Mouse (Mus musculus): ENCODE results near the gene Hmga2. TPM values are rescaled to one million over a fixed set of nuclear protein-coding genes. Genes with fewer than 3 reads are reported as not detected.

Gene Hmga2
- polyA plus RNA-seq, 1 experiment, result 3.2 TPM

DNA sequence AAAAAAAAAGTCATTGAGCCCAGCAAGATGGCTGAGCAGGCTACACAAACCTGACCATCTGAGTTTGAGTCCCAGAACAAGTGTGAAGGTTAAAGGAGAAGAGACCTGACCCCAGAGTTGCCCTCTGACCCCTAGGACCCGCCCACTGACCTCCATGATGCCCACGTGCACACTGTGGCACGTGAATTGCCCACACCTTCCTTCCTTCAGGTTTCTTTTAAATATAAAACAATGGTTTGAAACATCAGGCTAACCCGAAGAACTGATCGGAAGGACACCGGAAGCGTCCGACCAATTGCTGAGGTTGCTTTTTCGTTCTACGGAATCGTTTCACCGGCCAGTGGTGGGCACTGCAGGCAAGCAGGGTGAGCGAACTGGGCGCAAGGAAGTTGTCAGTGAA, 148.3 kb downstream of the Hmga2 start:
- 87% methylated on average over 14 of the region's 14 CpGs for WGBS
- Histone ChIP-seq H3K4me1 (ENCODE audit: control insufficient read depth, insufficient read depth, low read length) (no peaks in the 10 kb centered on the region; the same call in 1 of the 2 replicates), H3K4me3 (replicated peaks; ENCODE audit: control insufficient read depth, low read depth, low read length) (no peak overlapping the region), H3K27ac (ENCODE audit: control insufficient read depth, insufficient read depth, low read depth, low read length, poor library complexity) (no peak overlapping the region)
- no peak for TF ChIP-seq POLR2A (IDR thresholded peaks at IDR 0.05; ENCODE audit: borderline replicate concordance, control insufficient read depth, low read depth, low read length)
- no peak for TF ChIP-seq CTCF (IDR thresholded peaks at IDR 0.05; ENCODE audit: control insufficient read depth, insufficient read depth, low read length)

DNA sequence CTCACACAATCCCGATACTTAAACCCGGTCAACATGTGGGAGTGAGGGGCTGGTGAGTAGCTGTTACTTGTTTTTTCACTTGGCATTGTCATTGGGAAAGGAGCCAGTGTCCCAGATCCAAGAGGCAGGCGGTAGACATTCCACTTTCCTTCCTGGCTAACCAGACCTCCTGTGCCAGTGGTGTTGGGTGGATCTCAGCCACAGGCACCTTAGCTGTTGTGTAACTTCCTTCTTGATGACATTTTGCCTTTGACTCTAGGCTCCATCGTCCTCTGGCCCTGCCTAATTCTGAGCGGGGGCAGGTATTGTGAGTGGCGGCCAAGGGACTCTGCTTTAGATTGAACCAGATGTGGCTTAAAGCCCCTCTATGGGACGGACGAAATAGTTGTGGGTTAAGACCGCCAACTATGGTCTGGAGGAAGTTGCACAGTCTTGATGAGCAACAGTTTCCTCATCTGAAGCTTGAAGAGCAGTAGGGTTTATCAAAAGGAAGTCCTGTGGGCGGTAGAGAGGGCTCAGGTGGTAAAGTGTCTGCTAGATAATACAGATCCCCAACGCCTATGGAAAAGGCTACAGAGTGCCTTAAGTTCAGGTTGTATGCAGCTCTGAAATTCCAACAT, 152.6 kb downstream of the Hmga2 start:
- Histone ChIP-seq H3K27ac (ENCODE audit: control insufficient read depth, insufficient read depth, low read depth, low read length, poor library complexity) (peak overlapping the region; percentile 71), H3K4me3 (replicated peaks; ENCODE audit: control insufficient read depth, low read depth, low read length) (no peak overlapping the region), H3K4me1 (ENCODE audit: control insufficient read depth, insufficient read depth, low read length) (no peaks in the 10 kb centered on the region; the same call in 1 of the 2 replicates)
- 20% methylated on average over 11 of the region's 11 CpGs for WGBS
- TF ChIP-seq POLR2A (IDR thresholded peaks at IDR 0.05; ENCODE audit: borderline replicate concordance, control insufficient read depth, low read depth, low read length) (no peak), CTCF (IDR thresholded peaks at IDR 0.05; ENCODE audit: control insufficient read depth, insufficient read depth, low read length) (no peak)

DNA sequence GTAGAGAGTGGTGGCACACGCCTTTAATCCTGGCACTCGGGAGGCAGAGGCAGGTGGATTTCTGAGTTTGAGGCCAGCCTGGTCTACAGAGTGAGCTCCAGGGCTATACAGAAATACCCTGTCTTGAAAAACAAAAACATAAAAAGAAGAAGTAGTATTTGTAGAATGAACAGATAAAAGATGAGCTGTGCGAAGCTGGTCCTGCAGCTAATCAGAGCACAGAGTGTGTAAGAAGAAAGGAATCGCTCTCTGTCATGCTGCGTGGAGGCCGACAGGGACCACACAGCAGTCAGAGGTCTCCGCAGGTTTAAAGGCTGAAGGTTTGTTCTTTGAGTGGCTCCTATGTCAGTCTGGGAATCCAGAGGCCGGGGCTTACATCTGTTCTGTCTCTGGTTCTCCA, 153.5 kb downstream of the Hmga2 start:
- no peak overlapping the region for H3K4me3 ChIP-seq (replicated peaks; ENCODE audit: control insufficient read depth, low read depth, low read length)
- no peaks in the 10 kb centered on the region; the same call in 1 of the 2 replicates for H3K4me1 ChIP-seq (ENCODE audit: control insufficient read depth, insufficient read depth, low read length)
- H3K27ac ChIP-seq (ENCODE audit: control insufficient read depth, insufficient read depth, low read depth, low read length, poor library complexity), result no peak overlapping the region
- 86% methylated on average over 8 of the region's 8 CpGs for WGBS
- TF ChIP-seq CTCF (IDR thresholded peaks at IDR 0.05; ENCODE audit: control insufficient read depth, insufficient read depth, low read length), result no peak
- TF ChIP-seq POLR2A (IDR thresholded peaks at IDR 0.05; ENCODE audit: borderline replicate concordance, control insufficient read depth, low read depth, low read length), result no peak

DNA sequence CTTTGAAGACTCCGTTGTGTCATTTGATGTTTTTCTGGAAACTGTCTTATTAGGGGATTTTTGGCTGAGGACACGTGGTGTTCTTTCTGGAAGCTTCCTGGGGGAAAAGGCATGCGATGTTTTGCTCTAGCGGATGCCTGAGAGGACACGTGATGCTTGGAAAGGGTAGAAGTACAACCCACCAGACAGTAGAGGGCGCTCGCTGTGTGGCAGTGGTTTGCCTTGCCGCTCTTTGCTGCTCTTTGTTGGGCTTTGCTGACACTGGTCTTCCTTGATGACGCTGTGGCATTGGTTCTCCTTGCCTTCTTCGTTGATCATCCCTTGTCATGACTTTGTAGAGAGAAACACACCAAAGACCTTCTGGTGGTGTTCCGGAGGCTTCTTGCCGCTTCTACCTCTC, 156.7 kb downstream of the Hmga2 start:
- H3K4me3 ChIP-seq (replicated peaks; ENCODE audit: control insufficient read depth, low read depth, low read length), result no peak overlapping the region
- WGBS, result 86% methylated on average over 12 of the region's 12 CpGs
- H3K27ac ChIP-seq (ENCODE audit: control insufficient read depth, insufficient read depth, low read depth, low read length, poor library complexity), result no peak overlapping the region
- H3K4me1 ChIP-seq (ENCODE audit: control insufficient read depth, insufficient read depth, low read length), result no peaks in the 10 kb centered on the region; the same call in 1 of the 2 replicates
- TF ChIP-seq POLR2A (IDR thresholded peaks at IDR 0.05; ENCODE audit: borderline replicate concordance, control insufficient read depth, low read depth, low read length) (no peak), CTCF (IDR thresholded peaks at IDR 0.05; ENCODE audit: control insufficient read depth, insufficient read depth, low read length) (peak; percentile 49; the same call in 1 of the 2 replicates)

Other genes with a start within 250 kb of the Hmga2 start
- gene Llph, start 249.4 kb downstream of the Hmga2 start, polyA plus RNA-seq (2011; ENCODE audit: insufficient read depth, insufficient read length, low replicate concordance, missing spikeins), result 15.0 and 45.4 TPM in 2 replicates

All from bone marrow, adult 2 months (tissue).